Mouse (Mus musculus) activated CD4-positive, CD25-positive, alpha-beta regulatory T cell, adult 4 months (primary cell): Measurements from ENCODE around the gene Abcb1a. TPM values are rescaled to one million over a fixed set of nuclear protein-coding genes. Genes with fewer than 3 reads are reported as not detected.
"Not testable (repeated sequence)": the region's sequence is repeated elsewhere in the genome, so short reads cannot be mapped to it uniquely, and the experiment has no call there.

Experiments used
- ATAC-seq: one replicate; pipeline ENCODE4 v1.8.0; 2017
- polyA plus RNA-seq, 2 experiments: library from polyadenylated mRNA; unstranded; fragments of 100-300 nt; shearing (Covaris generic); gene quantifications; one replicate each; pipeline ENCODE4 v1.2.1; 2017

Abcb1a gene
- polyA plus RNA-seq, 2 experiments from 2014 or later = 18.7 to 26.8 TPM

GRCm38 (mm10) chr5:8727760-8728159 lies 67.9 kb downstream of the Abcb1a start:
- ATAC-seq = no peak

GRCm38 (mm10) chr5:8732639-8733038 lies 72.8 kb downstream of the Abcb1a start:
- ATAC-seq = no peak

GRCm38 (mm10) chr5:8733307-8733706 lies 73.4 kb downstream of the Abcb1a start:
- ATAC-seq = not testable (repeated sequence)

- ATAC-seq = no peak
These were observed 76.5 kb downstream of the Abcb1a start for GRCm38 (mm10) chr5:8736389-8736788.

GRCm38 (mm10) chr5:8737062-8737461 lies 77.2 kb downstream of the Abcb1a start:
- no peak for ATAC-seq

- not testable (repeated sequence) for ATAC-seq
These were observed 87.4 kb downstream of the Abcb1a start for GRCm38 (mm10) chr5:8747244-8747643.

- ATAC-seq = no peak
These were observed 113.0 kb downstream of the Abcb1a start for GRCm38 (mm10) chr5:8772866-8773265.

GRCm38 (mm10) chr5:8778311-8778710 lies 118.4 kb downstream of the Abcb1a start:
- no peak for ATAC-seq

- ATAC-seq = no peak
These were observed 118.9 kb downstream of the Abcb1a start for GRCm38 (mm10) chr5:8778751-8779150.

- no peak for ATAC-seq
These were observed 132.4 kb downstream of the Abcb1a start for GRCm38 (mm10) chr5:8792281-8792680.

Other genes starting within 250 kb of the Abcb1a start
- gene Dbf4, start 237.4 kb upstream of the Abcb1a start, polyA plus RNA-seq = 10 to 100 TPM; 13.9 to 17.7 TPM
- gene Slc25a40, start 237.2 kb upstream of the Abcb1a start, polyA plus RNA-seq = 10 to 100 TPM; 20.6 to 24.7 TPM
- gene Rundc3b, start 37.1 kb upstream of the Abcb1a start, polyA plus RNA-seq = 1 to 10 TPM; 2.6 to 3.7 TPM
- 10 to 100 TPM; 10.2 to 16.5 TPM for gene Abcb1b, start 138.1 kb downstream of the Abcb1a start, polyA plus RNA-seq
- 1 to 10 TPM in 1 of 2 experiments, not detected in 1; 1.5 TPM for gene Abcb4, start 233.6 kb downstream of the Abcb1a start, polyA plus RNA-seq